Mouse (Mus musculus): ENCODE data around the gene Srgap1. TPM values are rescaled to one million over a fixed set of nuclear protein-coding genes. Genes with fewer than 3 reads are reported as not detected.

The Srgap1 gene
- 1.2 TPM for polyA plus RNA-seq (2012; fragmentation: generic; extraction: Trizol)

DNA sequence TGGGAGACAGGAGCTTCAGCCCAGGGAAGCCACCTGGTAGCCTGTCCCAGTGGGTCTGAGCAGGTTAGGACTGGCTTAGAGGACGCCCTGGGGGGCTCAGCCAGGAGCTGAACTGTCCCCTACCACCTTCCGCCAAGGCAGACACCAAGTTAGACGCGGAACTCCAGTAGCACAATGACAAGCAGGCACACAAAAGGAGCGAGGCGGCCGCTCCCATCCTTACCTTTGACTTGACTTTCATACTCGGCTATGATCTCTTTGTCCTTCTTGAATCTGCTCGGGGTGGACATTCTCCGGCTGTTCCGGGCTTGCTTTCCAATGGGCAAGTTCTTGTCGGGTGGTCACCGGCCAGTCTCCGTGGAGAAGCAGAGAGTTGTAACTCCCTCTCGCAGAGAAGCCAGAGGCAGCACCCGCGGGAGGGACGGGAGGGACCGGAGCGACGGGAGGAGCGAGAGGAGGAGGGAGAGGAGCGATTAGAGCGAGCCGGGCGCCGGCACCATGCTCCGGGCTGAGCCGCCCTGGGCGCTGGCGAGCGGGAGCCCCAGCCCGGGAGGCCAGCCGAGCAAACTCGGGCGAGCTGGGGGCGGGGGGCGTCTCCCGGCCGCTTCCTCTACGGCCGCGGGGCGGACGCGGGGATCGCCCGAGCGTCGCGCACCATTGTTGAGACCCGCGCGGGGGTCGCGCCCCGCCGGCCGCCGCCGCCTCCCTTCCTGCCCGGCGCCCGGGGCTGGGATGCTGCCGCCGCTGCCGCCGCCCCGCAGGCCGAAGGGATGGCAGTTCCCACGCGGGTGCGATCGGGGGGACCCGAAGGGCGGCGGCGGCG, at the start of gene Srgap1:
Srgap1 (minus strand) TSS at position 412 of the 823 bp plus-strand sequence.
- Histone ChIP-seq H3K36me3 (ENCODE audit: control insufficient read depth, insufficient read depth) (no peaks in the 10 kb centered on the region), H3ac (ENCODE audit: control insufficient read depth, insufficient read length) (no peak within 1 kb of the TSS), H3K4me2 (ENCODE audit: low read depth) (peak within 1 kb of the TSS; percentile 55), H3K27me3 (ENCODE audit: control insufficient read depth, insufficient read depth, insufficient read length) (peaks cover 7% of the 10 kb centered on the region), H3K4me3 (peak within 1 kb of the TSS; percentile 16), H3K79me2 (ENCODE audit: control insufficient read depth, insufficient read depth) (no peaks in the 10 kb centered on the region)
- TF ChIP-seq TCF12 (IDR thresholded peaks at IDR 0.05; ENCODE audit: insufficient read depth, poor library complexity, severe bottlenecking): no peak
- TF ChIP-seq POLR2AphosphoS2 (IDR thresholded peaks at IDR 0.05; ENCODE audit: insufficient read length, low read depth): no peak
- TF ChIP-seq USF1 (IDR thresholded peaks at IDR 0.05; ENCODE audit: low read depth): no peak
- no peak for TF ChIP-seq SRF (IDR thresholded peaks at IDR 0.05; ENCODE audit: control insufficient read depth, insufficient read length, low read depth)
- no peak for TF ChIP-seq REST (IDR thresholded peaks at IDR 0.05; ENCODE audit: insufficient read depth, insufficient read length)
- TF ChIP-seq POLR2A (IDR thresholded peaks at IDR 0.05; ENCODE audit: insufficient read length, low read depth): no peak
- TF ChIP-seq TCF3 (IDR thresholded peaks at IDR 0.05; ENCODE audit: insufficient read length, low read depth): no peak
- no peak for TF ChIP-seq MYOG (IDR thresholded peaks at IDR 0.05; ENCODE audit: control insufficient read depth in 1 of 3, insufficient read depth in 1 of 3, insufficient read length in 2 of 3, low read depth in 2 of 3)
- TF ChIP-seq CEBPB (IDR thresholded peaks at IDR 0.05; ENCODE audit: insufficient read depth, poor library complexity, severe bottlenecking): no peak
- TF ChIP-seq E2F4 (IDR thresholded peaks at IDR 0.05; ENCODE audit: insufficient read depth): no peak
- no peak for TF ChIP-seq MYOD1 (IDR thresholded peaks at IDR 0.05; ENCODE audit: control insufficient read depth in 1 of 3, insufficient read length in 2 of 3, low read depth in 2 of 3)
- no peak for TF ChIP-seq MAX (IDR thresholded peaks at IDR 0.05; ENCODE audit: low read depth)

- peak; percentile 76 for TF ChIP-seq USF1 (IDR thresholded peaks at IDR 0.05; ENCODE audit: low read depth)
- no peak for TF ChIP-seq POLR2AphosphoS2 (IDR thresholded peaks at IDR 0.05; ENCODE audit: insufficient read length, low read depth)
- no peak for TF ChIP-seq POLR2A (IDR thresholded peaks at IDR 0.05; ENCODE audit: insufficient read length, low read depth)
- TF ChIP-seq TCF3 (IDR thresholded peaks at IDR 0.05; ENCODE audit: insufficient read length, low read depth): no peak
- no peak for TF ChIP-seq MAX (IDR thresholded peaks at IDR 0.05; ENCODE audit: low read depth)
- no peak for TF ChIP-seq TCF12 (IDR thresholded peaks at IDR 0.05; ENCODE audit: insufficient read depth, poor library complexity, severe bottlenecking)
- no peak for TF ChIP-seq MYOD1 (IDR thresholded peaks at IDR 0.05; ENCODE audit: control insufficient read depth in 1 of 3, insufficient read length in 2 of 3, low read depth in 2 of 3)
- TF ChIP-seq REST (IDR thresholded peaks at IDR 0.05; ENCODE audit: insufficient read depth, insufficient read length): no peak
- peak overlapping the region; percentile 40 for H3K4me3 ChIP-seq
- peak overlapping the region; percentile 65 for H3ac ChIP-seq (ENCODE audit: control insufficient read depth, insufficient read length)
Measured at GRCm38 (mm10) chr10:122096462-122096979, 49.4 kb upstream of the Srgap1 start.

GRCm38 (mm10) chr10:122090472-122090871, 43.4 kb upstream of the Srgap1 start:
- Histone ChIP-seq H3K4me3 (no peak overlapping the region), H3K27me3 (ENCODE audit: control insufficient read depth, insufficient read depth, insufficient read length) (no peaks in the 10 kb centered on the region), H3ac (ENCODE audit: control insufficient read depth, insufficient read length) (no peak overlapping the region), H3K36me3 (ENCODE audit: control insufficient read depth, insufficient read depth) (peaks cover 52% of the 10 kb centered on the region), H3K4me2 (ENCODE audit: low read depth) (no peak overlapping the region), H3K79me2 (ENCODE audit: control insufficient read depth, insufficient read depth) (no peaks in the 10 kb centered on the region)
- TF ChIP-seq MYOD1 (IDR thresholded peaks at IDR 0.05; ENCODE audit: control insufficient read depth in 1 of 3, insufficient read length in 2 of 3, low read depth in 2 of 3): no peak

More at GRCm38 (mm10) chr10:122096462-122096979, 49.4 kb upstream of the Srgap1 start:
- Histone ChIP-seq H3K79me2 (ENCODE audit: control insufficient read depth, insufficient read depth) (no peaks in the 10 kb centered on the region), H3K36me3 (ENCODE audit: control insufficient read depth, insufficient read depth) (peaks cover 21% of the 10 kb centered on the region), H3K27me3 (ENCODE audit: control insufficient read depth, insufficient read depth, insufficient read length) (no peaks in the 10 kb centered on the region), H3K4me2 (ENCODE audit: low read depth) (peak overlapping the region; percentile 78)

GRCm38 (mm10) chr10:122081352-122081751, 34.2 kb upstream of the Srgap1 start:
- TF ChIP-seq REST (IDR thresholded peaks at IDR 0.05; ENCODE audit: insufficient read depth, insufficient read length): no peak
- no peak for TF ChIP-seq SRF (IDR thresholded peaks at IDR 0.05; ENCODE audit: control insufficient read depth, insufficient read length, low read depth)
- TF ChIP-seq POLR2A (IDR thresholded peaks at IDR 0.05; ENCODE audit: insufficient read length, low read depth): no peak
- no peak for TF ChIP-seq MYOD1 (IDR thresholded peaks at IDR 0.05; ENCODE audit: control insufficient read depth in 1 of 3, insufficient read length in 2 of 3, low read depth in 2 of 3)
- TF ChIP-seq CEBPB (IDR thresholded peaks at IDR 0.05; ENCODE audit: insufficient read depth, poor library complexity, severe bottlenecking): no peak
- TF ChIP-seq TCF12 (IDR thresholded peaks at IDR 0.05; ENCODE audit: insufficient read depth, poor library complexity, severe bottlenecking): no peak
- no peak for TF ChIP-seq POLR2AphosphoS2 (IDR thresholded peaks at IDR 0.05; ENCODE audit: insufficient read length, low read depth)
- TF ChIP-seq USF1 (IDR thresholded peaks at IDR 0.05; ENCODE audit: low read depth): no peak
- TF ChIP-seq MYOG (IDR thresholded peaks at IDR 0.05; ENCODE audit: control insufficient read depth in 1 of 3, insufficient read depth in 1 of 3, insufficient read length in 2 of 3, low read depth in 2 of 3): no peak
- TF ChIP-seq TCF3 (IDR thresholded peaks at IDR 0.05; ENCODE audit: insufficient read length, low read depth): no peak
- TF ChIP-seq E2F4 (IDR thresholded peaks at IDR 0.05; ENCODE audit: insufficient read depth): no peak
- Histone ChIP-seq H3K27me3 (ENCODE audit: control insufficient read depth, insufficient read depth, insufficient read length) (no peaks in the 10 kb centered on the region), H3K79me2 (ENCODE audit: control insufficient read depth, insufficient read depth) (no peaks in the 10 kb centered on the region), H3K4me2 (ENCODE audit: low read depth) (no peak overlapping the region), H3K4me3 (no peak overlapping the region), H3K36me3 (ENCODE audit: control insufficient read depth, insufficient read depth) (no peaks in the 10 kb centered on the region), H3ac (ENCODE audit: control insufficient read depth, insufficient read length) (no peak overlapping the region)

GRCm38 (mm10) chr10:122069153-122069552, 22.0 kb upstream of the Srgap1 start:
- no peaks in the 10 kb centered on the region for H3K36me3 ChIP-seq (ENCODE audit: control insufficient read depth, insufficient read depth)
- no peak overlapping the region for H3K4me2 ChIP-seq (ENCODE audit: low read depth)
- peaks cover 3% of the 10 kb centered on the region for H3K27me3 ChIP-seq (ENCODE audit: control insufficient read depth, insufficient read depth, insufficient read length)
- H3K4me3 ChIP-seq: no peak overlapping the region
- TF ChIP-seq REST (IDR thresholded peaks at IDR 0.05; ENCODE audit: insufficient read depth, insufficient read length) (no peak), E2F4 (IDR thresholded peaks at IDR 0.05; ENCODE audit: insufficient read depth) (no peak), TCF12 (IDR thresholded peaks at IDR 0.05; ENCODE audit: insufficient read depth, poor library complexity, severe bottlenecking) (no peak), POLR2AphosphoS2 (IDR thresholded peaks at IDR 0.05; ENCODE audit: insufficient read length, low read depth) (no peak), MYOG (IDR thresholded peaks at IDR 0.05; ENCODE audit: control insufficient read depth in 1 of 3, insufficient read depth in 1 of 3, insufficient read length in 2 of 3, low read depth in 2 of 3) (no peak), TCF3 (IDR thresholded peaks at IDR 0.05; ENCODE audit: insufficient read length, low read depth) (no peak), USF1 (IDR thresholded peaks at IDR 0.05; ENCODE audit: low read depth) (no peak), MAX (IDR thresholded peaks at IDR 0.05; ENCODE audit: low read depth) (no peak), CEBPB (IDR thresholded peaks at IDR 0.05; ENCODE audit: insufficient read depth, poor library complexity, severe bottlenecking) (no peak), SRF (IDR thresholded peaks at IDR 0.05; ENCODE audit: control insufficient read depth, insufficient read length, low read depth) (no peak), MYOD1 (IDR thresholded peaks at IDR 0.05; ENCODE audit: control insufficient read depth in 1 of 3, insufficient read length in 2 of 3, low read depth in 2 of 3) (no peak), POLR2A (IDR thresholded peaks at IDR 0.05; ENCODE audit: insufficient read length, low read depth) (no peak)
- H3K79me2 ChIP-seq (ENCODE audit: control insufficient read depth, insufficient read depth): no peaks in the 10 kb centered on the region
- H3ac ChIP-seq (ENCODE audit: control insufficient read depth, insufficient read length): no peak overlapping the region

Measured in myocyte (in vitro differentiated cells).